Mouse (Mus musculus) bone marrow, adult 2 months (tissue): Measurements from ENCODE around the gene Fnbp1.

Experiments used
- CTCF ChIP-seq: fragments of 200-500 bp; IDR thresholded peaks from 2 replicates; pipeline ENCODE4 v1.5.1; 2011; ENCODE audit warnings: low read length, control low read depth; ENCODE audit not compliant: control insufficient read depth, insufficient read depth
- POLR2A ChIP-seq: fragments of 200-500 bp; IDR thresholded peaks from 2 replicates; pipeline ENCODE4 v1.6.1; 2011; ENCODE audit warnings: low read depth, mild to moderate bottlenecking, control low read depth, low read length, borderline replicate concordance; ENCODE audit not compliant: control insufficient read depth

- TF ChIP-seq POLR2A (no peak), CTCF (no peak)
Measured at GRCm38 (mm10) chr2:31031972-31032371, 109.8 kb downstream of the Fnbp1 start.
